Mouse (Mus musculus) cerebellum, adult 9-10 months (tissue): ENCODE results near the gene Pde4d.

Source experiments
- DNase-seq: peaks from one replicate; pipeline ENCODE4 v3.0.0; 2022

Pde4d gene

GRCm38 (mm10) chr13:108449116-108450097 lies at the start of gene Pde4d:
TSS of gene Pde4d (plus strand) at chr13:108449948.
- DNase-seq: no peak

GRCm38 (mm10) chr13:108403197-108403596 lies 46.6 kb upstream of the Pde4d start:
- DNase-seq: no peak

- no peak for DNase-seq
These were observed 45.4 kb upstream of the Pde4d start for GRCm38 (mm10) chr13:108404372-108404771.

GRCm38 (mm10) chr13:108415464-108415863 lies 34.3 kb upstream of the Pde4d start:
- DNase-seq: no peak

- DNase-seq: no peak
These were observed 30.8 kb upstream of the Pde4d start for GRCm38 (mm10) chr13:108418741-108419507.

GRCm38 (mm10) chr13:108426322-108426721 lies 23.4 kb upstream of the Pde4d start:
- no peak for DNase-seq

- DNase-seq: no peak
These were observed 20.9 kb upstream of the Pde4d start for GRCm38 (mm10) chr13:108428809-108429208.

GRCm38 (mm10) chr13:108429623-108430022 lies 20.1 kb upstream of the Pde4d start:
- DNase-seq: no peak

GRCm38 (mm10) chr13:108431776-108432175 lies 18.0 kb upstream of the Pde4d start:
- DNase-seq: no peak

GRCm38 (mm10) chr13:108435687-108436086 lies 14.1 kb upstream of the Pde4d start:
- no peak for DNase-seq

- no peak for DNase-seq
These were observed 12.3 kb upstream of the Pde4d start for GRCm38 (mm10) chr13:108437424-108437823.

GRCm38 (mm10) chr13:108439012-108439411 lies 10.7 kb upstream of the Pde4d start:
- DNase-seq: no peak

- no peak for DNase-seq
These were observed 1.3 kb upstream of the Pde4d start for GRCm38 (mm10) chr13:108448348-108448931.

GRCm38 (mm10) chr13:108451122-108451521 lies 1.4 kb downstream of the Pde4d start:
- no peak for DNase-seq

GRCm38 (mm10) chr13:108453064-108453919 lies 3.5 kb downstream of the Pde4d start:
- DNase-seq: no peak

GRCm38 (mm10) chr13:108462518-108462917 lies 12.8 kb downstream of the Pde4d start:
- no peak for DNase-seq

- no peak for DNase-seq
These were observed 16.0 kb downstream of the Pde4d start for GRCm38 (mm10) chr13:108465755-108466154.

- DNase-seq: no peak
These were observed 17.3 kb downstream of the Pde4d start for GRCm38 (mm10) chr13:108467046-108467445.

- no peak for DNase-seq
These were observed 30.7 kb downstream of the Pde4d start for GRCm38 (mm10) chr13:108480451-108480850.

- no peak for DNase-seq
These were observed 35.3 kb downstream of the Pde4d start for GRCm38 (mm10) chr13:108485036-108485435.

- DNase-seq: no peak
These were observed 37.3 kb downstream of the Pde4d start for GRCm38 (mm10) chr13:108487066-108487465.

- no peak for DNase-seq
These were observed 40.1 kb downstream of the Pde4d start for GRCm38 (mm10) chr13:108489825-108490224.
